Mouse (Mus musculus) neutrophil, adult 5-6 weeks (primary cell): ENCODE data around the gene Ap1m2. TPM values are rescaled to one million over a fixed set of nuclear protein-coding genes. Genes with fewer than 3 reads are reported as not detected.
A peak's percentile ranks its signal among the peaks of the same experiment; 100 is the strongest.
"Not testable (repeated sequence)": the region's sequence is repeated elsewhere in the genome, so short reads cannot be mapped to it uniquely, and the experiment has no call there.

ENCODE experiments used
- ATAC-seq: fragments of 151-379, 151-347 bp; 2 replicates; pipeline ENCODE4 v1.8.0; 2017; ENCODE audit warnings: mild to moderate bottlenecking, moderate TSS enrichment; ENCODE audit not compliant: insufficient number of reproducible peaks, poor library complexity, low FRiP score, severe bottlenecking; ENCODE audit errors: extremely low read depth
- total RNA-seq: library from RNA; stranded (forward); fragments of 200-1000 nt; gene quantifications from 2 replicates; pipeline ENCODE4 v1.2.3, GENCODE M21; 2017

Gene Ap1m2
- total RNA-seq, 1 experiment from 2014 or later: 13.6 TPM

DNA sequence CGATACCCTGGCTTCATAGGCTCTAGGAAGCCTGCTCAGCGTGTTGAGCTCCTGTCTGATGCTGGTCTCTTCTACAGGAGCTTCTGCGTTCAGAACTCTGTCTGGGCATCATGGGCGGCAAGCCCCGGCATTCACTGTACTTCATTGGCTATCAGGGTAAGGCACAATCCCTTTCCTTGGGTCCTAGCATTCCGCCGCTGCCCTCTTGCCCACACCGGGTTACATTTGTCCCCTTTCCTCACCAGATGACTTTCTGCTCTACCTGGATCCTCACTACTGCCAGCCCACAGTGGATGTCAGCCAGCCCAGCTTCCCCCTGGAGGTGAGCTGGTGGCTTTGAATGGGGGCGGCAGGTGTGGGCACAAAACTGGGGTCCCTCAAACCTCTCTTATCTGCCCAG is 39.7 kb downstream of the Ap1m2 start:
- no peak for ATAC-seq

DNA sequence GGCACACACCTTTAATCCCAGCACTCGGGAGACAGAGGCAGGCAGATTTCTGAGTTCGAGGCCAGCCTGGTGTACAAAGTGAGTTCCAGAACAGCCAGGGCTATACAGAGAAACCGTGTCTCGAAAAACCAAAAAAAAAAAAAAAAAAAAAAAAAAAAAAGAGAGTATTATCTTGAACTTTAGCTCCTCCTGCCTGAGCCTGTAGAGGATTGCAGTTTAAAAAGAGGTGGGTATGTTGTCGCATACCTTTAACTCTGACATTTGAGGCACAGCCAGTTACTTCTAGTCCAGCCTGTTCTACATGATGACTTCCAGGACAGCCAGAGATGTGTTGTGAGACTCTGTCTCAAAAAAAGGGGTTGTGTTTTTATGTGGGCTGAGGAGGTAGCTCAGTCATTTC is 42.5 kb downstream of the Ap1m2 start:
- not testable (repeated sequence) for ATAC-seq

DNA sequence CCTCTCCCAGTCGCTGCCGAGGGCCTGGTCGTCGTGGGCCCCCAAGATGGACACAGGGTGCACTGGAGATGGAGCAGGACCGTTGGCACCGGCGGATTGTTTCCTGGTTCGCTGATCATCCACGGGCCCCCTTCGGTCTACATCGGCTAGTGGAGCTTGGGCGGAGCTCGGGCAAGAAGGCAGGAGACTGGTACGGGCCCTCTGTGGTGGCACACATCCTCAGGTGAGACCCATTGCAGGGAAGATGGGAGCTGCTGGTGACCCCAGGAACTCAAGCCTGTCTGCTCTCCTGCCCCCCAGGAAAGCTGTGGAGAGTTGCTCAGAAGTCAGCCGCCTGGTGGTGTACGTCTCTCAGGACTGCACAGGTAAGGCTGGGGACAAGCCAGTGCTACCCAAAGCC is 43.8 kb downstream of the Ap1m2 start:
- ATAC-seq: no peak

DNA sequence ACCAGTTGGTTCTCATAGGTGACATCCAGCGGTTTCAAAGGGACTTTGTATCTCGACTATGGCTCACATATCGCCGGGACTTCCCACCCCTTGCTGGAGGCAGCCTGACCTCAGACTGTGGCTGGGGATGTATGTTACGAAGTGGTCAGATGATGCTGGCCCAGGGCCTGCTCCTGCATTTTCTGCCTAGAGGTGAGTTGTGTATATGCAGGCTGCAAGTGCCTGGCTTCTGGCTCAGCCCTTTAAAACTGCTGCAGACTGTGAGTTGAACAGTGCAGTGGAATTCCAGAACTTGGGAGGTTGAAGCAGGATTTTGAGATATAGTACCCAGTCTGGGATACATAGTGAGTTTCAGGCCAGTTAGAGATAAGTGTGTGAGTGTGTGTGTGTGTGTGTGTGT is 45.2 kb downstream of the Ap1m2 start:
- ATAC-seq: no peak

DNA sequence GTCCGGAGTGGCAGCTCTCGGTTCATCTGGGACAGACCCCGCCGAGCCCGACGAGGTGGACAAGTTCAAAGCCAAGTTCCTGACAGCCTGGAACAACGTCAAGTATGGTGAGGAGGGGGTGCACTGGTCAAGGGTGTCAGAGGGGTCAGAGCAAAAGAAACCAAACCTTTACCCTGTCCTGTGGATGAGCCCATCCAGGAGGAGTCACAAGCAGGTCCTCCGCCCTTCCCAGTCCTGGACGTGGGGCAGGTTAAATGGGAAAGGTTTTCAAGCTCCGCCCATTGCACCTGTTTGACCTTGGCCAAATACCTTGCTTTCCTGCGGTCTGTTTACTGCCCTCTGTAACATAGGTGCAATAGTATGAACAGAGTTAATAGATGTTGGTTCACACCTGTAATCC is 46.5 kb downstream of the Ap1m2 start:
- no peak for ATAC-seq

DNA sequence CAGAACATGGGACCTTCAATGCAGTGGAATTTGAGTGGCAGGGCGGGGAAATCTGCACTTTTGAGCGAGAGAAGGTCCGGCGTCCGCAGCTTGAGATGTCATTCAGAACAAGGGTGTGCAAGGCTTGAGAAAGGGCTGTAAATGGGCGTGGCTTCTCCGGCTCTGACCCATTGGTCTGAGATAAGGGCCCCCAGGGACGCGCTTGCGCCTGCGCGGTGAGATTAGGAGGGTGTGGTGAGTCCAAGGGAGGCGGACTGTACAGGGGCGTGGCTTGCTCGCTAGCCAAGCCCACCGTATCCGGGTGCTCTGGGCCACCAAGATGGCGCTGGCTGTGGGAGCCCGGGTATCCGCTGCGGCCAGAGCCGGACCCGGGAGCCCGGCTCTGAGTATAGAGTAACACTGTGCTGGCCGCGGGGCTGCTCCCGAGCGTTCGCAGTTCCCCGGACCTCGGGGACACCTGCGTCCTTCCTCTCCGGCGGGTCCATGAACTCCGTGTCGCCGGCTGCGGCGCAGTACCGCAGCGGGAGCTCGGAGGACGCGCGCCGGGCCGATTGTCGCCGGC is 47.1 kb downstream of the Ap1m2 start, which contains the start of gene Atg4d:
Gene Atg4d, plus strand, starts transcription at position 294 of the 562 bp plus-strand sequence.
- ATAC-seq: peak; percentile 96

DNA sequence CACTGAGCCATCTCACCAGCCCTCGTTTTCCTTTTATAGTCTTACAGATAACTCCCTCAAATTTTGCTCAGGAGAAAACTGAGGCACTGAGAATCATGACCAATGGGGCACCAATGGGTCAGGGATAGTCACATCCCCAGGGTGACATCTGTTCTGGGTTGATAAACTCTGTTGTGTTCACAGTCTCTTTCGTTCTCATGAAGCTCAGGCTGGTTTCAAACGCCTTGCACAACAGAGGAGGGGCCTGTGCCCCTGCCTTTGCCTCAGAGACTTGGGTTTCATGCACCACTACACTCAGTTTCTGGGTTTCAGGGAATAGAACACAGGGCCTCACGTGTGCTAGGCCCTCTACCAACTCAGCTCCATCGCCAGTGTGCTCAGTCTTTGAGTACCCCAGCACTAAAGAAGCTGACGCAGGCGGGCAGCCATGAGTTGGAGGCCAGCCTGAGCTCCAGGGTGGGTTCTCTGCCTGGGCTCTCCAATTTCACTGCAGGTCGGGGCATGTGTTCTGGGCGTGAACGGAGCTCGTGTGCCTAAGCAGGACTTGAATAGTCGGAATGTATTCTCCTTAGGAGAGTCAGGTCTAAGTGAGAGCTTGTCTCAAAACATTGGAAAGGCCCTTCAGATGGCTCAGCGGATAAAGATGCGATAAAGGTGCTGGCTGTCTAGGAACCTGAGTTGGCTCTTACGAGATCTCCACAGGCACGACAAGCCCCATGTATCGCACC is 47.7 kb downstream of the Ap1m2 start:
- no peak for ATAC-seq

DNA sequence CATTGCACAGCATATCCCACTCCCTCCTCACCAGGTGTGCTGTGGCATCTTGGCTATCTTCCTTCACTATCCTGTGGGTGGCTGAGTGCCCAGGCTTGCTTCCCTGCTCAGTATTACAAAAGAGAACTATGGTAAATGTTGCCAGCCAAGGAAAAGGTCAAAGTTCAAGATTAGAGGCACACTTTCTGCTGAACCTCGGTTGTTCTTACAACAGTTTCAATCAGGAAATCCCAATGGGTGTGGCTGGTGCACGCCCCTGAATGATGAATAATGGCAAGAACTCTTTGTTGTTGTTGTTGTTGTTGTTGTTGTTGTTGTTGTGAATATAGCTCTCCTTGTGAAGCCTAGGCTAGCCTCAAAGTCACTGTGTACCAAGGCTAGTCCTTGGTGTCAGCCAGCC is 50.3 kb downstream of the Ap1m2 start:
- no peak for ATAC-seq

DNA sequence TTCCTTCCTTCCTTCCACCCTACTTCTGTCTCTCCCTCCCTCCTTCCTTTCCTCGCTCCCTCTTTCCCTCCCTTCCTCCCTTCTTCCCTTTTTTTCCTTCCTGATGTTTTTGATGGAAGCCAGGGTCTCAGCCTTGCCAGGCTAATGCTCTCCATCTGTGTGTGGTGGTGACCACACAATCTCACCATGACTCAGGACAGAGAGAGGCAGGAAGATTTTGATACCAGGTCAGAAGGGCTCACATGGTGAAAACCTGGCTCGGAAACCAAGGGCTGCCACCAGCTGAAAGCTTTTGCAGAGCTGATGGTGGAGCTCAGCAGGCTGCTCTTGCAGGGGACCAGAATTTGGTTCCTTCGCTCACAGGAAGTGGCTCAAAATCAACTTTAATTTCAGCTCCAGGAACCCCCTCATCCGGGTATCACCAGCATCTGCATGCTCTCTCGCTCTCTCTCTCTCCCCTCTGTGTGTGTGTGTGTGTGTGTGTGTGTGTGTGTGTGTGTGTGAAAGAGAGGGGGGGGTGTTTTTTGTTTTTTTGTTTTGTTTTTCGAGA is 51.6 kb downstream of the Ap1m2 start:
- no peak for ATAC-seq

DNA sequence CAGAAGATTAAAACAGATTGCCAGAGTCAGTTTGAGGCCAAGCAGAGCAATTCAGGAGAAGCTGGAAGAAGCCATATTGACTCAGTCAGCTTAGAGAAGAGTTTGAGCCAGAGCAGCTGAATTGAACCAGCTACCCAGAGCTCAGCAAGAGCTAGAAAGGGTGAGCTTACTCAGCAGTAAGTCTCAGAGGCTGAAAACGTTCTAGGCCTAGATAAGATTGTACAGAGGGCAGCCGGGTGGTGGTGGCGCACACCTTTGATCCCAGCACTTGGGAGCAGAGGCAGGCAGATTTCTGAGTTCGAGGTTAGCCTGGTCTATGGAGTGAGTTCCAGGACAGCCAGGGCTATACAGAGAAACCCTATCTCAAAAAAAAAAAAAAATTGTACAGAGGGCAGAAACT is 55.8 kb downstream of the Ap1m2 start:
- ATAC-seq: not testable (repeated sequence)

DNA sequence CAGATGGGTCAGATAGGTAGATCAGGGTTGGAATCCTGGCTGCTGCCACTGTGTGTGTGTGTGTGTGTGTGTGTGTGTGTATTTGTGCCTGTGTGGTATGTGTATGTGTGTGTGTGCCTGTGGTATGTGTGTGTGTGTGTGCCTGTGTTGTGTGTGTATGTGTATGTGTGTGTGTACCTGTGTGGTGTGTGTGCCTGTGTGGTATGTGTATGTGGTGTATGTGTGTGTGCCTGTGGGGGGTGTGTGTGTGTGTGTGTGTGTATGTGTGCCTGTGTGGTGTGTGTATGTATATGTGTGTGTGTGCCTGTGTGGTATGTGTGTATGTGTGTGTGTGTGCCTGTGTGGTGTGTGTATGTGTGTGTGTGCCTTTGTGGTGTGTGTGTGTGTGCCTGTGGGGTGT is 57.4 kb downstream of the Ap1m2 start:
- no peak for ATAC-seq

DNA sequence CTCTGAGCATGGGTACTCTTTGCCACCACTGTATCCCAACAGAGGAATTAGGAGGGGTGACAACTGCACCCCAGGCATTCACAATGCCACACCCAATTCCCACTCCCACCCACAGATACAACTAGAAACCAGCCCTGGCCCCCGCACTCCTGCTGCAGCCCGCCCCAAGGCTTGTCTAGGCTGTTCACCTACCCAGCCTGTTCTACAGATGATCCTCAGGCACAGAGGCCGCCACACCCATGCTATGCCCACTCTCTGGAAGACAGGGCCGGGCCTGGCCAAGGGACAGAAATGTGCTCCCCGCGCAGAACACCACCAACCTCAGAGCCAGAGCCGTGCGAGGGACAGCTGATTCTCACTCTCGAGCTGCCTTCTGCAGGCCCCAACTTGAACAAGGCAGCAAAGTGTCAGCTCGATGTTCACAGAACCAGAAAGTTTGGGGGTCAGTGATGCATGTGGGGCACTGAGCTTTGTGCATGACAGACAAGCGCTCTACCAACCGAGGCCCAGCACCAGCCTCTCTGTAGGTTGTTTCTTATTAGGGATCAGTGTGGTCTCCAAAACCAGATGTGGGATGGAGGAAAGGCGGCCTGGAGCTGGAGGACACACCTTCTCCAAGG is 60.9 kb downstream of the Ap1m2 start:
- ATAC-seq: no peak

DNA sequence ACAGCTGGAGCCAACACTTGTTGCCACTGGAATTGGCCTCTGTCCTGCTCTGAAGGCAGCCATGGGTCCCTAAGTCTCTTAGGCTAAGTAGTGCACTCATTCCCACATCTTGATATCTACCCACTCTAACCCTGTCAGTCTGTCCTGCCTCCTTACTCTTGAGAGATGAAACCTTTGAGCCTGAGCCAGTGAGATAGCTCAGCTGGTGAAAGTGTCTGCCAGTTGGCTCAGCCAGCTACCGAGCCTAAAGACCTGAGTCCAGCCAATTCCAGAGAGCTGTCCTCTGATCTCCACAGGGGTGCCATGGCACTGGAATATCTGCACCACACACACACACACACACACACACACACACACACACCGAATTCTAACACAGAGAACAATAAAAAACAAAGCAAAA is 61.6 kb downstream of the Ap1m2 start:
- ATAC-seq: no peak

DNA sequence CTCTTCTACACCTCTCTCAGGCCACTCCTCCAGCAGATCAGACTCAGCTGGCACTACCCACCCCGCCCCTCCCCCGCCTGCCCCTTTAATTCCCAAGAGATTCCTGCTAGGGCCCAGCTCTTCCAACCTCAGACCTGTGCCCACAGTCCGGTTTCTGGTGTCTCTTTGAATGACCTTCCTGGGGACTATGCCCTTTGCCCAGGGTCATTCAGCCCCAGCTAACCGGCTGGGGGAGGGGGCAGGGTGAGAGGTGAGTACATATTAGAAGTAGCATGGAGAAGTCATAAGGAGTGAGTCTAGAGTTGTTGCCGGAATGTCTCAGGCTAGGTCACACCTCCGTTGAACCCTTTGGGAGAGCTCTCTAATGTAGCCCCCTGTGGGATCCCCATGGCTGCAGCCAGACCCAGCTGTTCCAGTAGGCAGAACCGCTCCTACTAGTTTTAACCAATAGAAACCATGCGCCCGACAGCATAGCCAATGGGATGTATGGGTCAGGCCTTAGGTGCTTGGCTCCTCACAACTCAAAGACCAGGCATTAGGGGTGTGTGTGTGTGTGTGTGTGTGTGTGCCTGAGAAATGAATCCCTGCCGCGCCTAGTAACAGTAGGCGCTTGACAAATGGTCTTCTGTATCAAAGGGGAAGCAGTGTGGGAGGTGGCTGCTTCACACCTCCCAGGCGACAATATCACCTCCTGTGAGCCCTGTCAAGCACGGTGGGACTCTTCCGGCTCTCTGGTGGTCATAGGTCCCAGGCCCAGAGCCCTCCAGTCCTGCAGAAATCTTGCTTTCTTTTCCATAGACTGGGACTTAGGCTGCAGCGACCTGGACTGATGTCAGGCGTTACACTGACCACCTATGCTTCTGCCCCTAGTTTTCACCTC is 62.3 kb downstream of the Ap1m2 start:
- ATAC-seq: no peak

DNA sequence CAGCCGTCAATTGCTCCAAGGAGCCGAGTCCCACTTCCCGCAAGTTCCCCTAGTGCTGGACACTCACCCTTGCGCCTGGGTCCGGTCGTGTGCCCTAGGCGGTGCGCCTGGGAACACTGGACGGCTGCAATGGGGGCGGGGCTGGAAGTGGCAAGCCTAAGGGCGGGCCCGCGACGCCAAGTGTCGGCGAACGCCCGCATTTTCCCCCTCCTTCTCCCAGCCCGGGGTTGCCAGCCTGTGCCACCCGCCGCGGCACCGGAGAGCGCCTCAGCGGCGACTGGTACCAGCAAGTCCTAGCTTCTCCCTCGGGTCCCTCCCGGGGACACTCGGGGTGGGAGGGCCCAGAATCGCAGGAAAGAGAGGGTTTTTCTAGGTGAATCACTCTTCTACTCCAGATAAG is 63.8 kb downstream of the Ap1m2 start, which contains the start of gene S1pr5:
Gene S1pr5, minus strand, starts transcription at position 118 of the 400 bp plus-strand sequence.
- ATAC-seq: no peak

DNA sequence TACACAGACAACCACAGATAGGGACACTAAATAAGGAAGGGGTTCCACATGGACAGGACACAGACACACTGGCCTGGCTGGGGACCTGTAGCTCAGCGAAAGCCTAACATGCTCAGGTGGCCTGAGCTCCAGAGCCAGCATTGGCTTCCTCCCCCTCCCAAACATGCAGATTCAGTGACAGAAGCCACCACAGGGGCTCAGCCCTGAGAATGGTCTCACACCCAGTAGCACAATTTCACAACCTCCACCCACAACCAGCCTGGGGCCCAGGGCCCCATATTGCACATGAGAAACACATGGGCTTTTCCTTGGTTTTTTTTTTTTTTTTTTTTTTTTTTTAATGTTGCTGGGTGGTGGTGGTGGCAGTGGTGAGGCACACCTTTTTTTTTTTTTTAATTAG is 65.8 kb downstream of the Ap1m2 start:
- ATAC-seq: no peak

DNA sequence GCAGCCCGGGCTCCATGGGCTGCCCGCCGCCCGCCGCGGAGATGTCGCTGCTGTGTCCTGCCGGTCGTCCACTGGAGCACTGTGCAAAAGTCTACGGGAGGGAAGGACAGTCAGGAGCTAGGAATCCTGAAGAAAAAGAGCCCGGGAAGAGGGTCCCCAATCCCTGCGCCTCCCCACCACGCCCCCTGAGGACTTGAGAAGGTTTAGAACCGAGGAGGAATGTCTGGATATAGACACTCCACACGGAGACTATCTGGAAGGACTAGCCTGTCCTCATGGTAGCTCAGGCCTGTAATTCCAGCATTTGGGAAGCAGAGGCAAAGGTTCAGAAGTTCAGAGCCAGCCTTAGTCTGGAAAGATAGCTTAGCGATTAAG is 67.0 kb downstream of the Ap1m2 start:
- ATAC-seq: no peak

DNA sequence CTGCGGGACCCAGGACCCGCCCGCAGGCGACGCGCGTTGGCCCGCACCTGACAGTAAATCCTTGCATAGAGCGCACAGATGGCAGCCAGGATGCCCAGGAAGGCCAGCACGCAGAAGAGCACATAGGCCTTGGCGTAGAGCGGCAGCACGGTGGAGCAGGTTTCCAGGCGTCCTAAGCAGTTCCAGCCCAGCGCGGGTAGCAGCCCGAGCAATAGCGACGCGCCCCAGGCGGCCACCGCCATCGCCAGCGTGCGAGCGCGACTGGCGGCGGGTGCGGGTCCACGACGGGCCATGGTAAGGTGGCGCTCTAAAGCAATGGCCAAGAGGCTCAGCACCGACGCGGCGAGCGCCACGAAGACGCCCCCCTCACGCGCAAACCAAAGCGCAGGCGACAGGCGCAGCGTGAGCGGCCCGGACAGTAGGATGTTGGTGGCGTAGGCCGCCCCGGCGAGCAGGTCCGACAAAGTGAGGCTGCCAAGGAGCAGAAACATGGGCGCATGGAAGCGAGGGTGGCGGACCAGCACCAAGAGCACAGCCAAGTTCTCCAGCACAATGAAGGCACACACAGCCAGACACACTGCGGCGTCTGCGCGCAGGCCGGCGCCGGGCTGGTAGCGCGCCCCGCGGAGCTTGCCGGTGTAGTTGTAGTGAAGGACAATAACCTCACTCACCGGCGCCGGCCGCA is 67.6 kb downstream of the Ap1m2 start:
- no peak for ATAC-seq
